Mouse (Mus musculus): ENCODE measurements around the gene Plxna3. TPM values are rescaled to one million over a fixed set of nuclear protein-coding genes. Genes with fewer than 3 reads are reported as not detected.

Plxna3 gene
- polyA plus RNA-seq, 1 experiment = 3.1 TPM

- H3K36me3 ChIP-seq (ENCODE audit: control insufficient read depth, insufficient read depth, low read length) = peaks cover 2% of the 10 kb centered on the region
- H3K4me1 ChIP-seq (ENCODE audit: control insufficient read depth, insufficient read depth, insufficient read length, low read length) = peaks cover 9% of the 10 kb centered on the region
- H3K27ac ChIP-seq (ENCODE audit: insufficient read depth, low read depth, low read length) = peak within 1 kb of the TSS; percentile 78
- H3K27me3 ChIP-seq (ENCODE audit: control insufficient read depth, insufficient read depth, low read length) = no peaks in the 10 kb centered on the region
- H3K4me3 ChIP-seq (ENCODE audit: low read depth, low read length) = peak within 1 kb of the TSS; percentile 99
- WGBS = 19% methylated on average over 32 of the region's 32 CpGs
- TF ChIP-seq POLR2A (IDR thresholded peaks at IDR 0.05; ENCODE audit: low read depth, low read length) = peak; percentile 92
- TF ChIP-seq CTCF (IDR thresholded peaks at IDR 0.05; ENCODE audit: extremely low read depth, insufficient read length, insufficient replicate concordance, low read depth, low read length) = no peak
Observed at GRCm38 (mm10) chrX:74372888-74373549, 44.2 kb downstream of the Plxna3 start, which contains the start of the genes Ubl4a and Slc10a3. Gene Ubl4a, minus strand, starts transcription at chrX:74373218. Gene Slc10a3, minus strand, starts transcription at chrX:74373349.

- Histone ChIP-seq H3K27ac (ENCODE audit: insufficient read depth, low read depth, low read length) (no peak overlapping the region), H3K27me3 (ENCODE audit: control insufficient read depth, insufficient read depth, low read length) (no peaks in the 10 kb centered on the region), H3K4me1 (ENCODE audit: control insufficient read depth, insufficient read depth, insufficient read length, low read length) (0 out of 2 replicates have a peak, but pooled peaks cover 2% of the 10 kb centered on the region), H3K4me3 (ENCODE audit: low read depth, low read length) (no peak overlapping the region), H3K36me3 (ENCODE audit: control insufficient read depth, insufficient read depth, low read length) (peaks cover 7% of the 10 kb centered on the region; the same call in 1 of the 2 replicates)
- no peak for TF ChIP-seq CTCF (IDR thresholded peaks at IDR 0.05; ENCODE audit: extremely low read depth, insufficient read length, insufficient replicate concordance, low read depth, low read length)
- TF ChIP-seq POLR2A (IDR thresholded peaks at IDR 0.05; ENCODE audit: low read depth, low read length) = no peak
- WGBS = 88% methylated on average over 2 of the region's 2 CpGs
Observed at GRCm38 (mm10) chrX:74384451-74384850, 55.6 kb downstream of the Plxna3 start.

- Histone ChIP-seq H3K27ac (ENCODE audit: insufficient read depth, low read depth, low read length) (no peak overlapping the region), H3K4me1 (ENCODE audit: control insufficient read depth, insufficient read depth, insufficient read length, low read length) (peaks cover 4% of the 10 kb centered on the region; the same call in 1 of the 2 replicates), H3K36me3 (ENCODE audit: control insufficient read depth, insufficient read depth, low read length) (peaks cover 11% of the 10 kb centered on the region; the same call in 1 of the 2 replicates), H3K4me3 (ENCODE audit: low read depth, low read length) (no peak overlapping the region), H3K27me3 (ENCODE audit: control insufficient read depth, insufficient read depth, low read length) (no peaks in the 10 kb centered on the region)
- no peak for TF ChIP-seq POLR2A (IDR thresholded peaks at IDR 0.05; ENCODE audit: low read depth, low read length)
- no peak for TF ChIP-seq CTCF (IDR thresholded peaks at IDR 0.05; ENCODE audit: extremely low read depth, insufficient read length, insufficient replicate concordance, low read depth, low read length)
Observed at GRCm38 (mm10) chrX:74388153-74388552, 59.3 kb downstream of the Plxna3 start.

- H3K36me3 ChIP-seq (ENCODE audit: control insufficient read depth, insufficient read depth, low read length) = peaks cover 4% of the 10 kb centered on the region; the same call in 1 of the 2 replicates
- 14% methylated on average over 30 of the region's 30 CpGs for WGBS
- peaks cover 5% of the 10 kb centered on the region; the same call in 1 of the 2 replicates for H3K4me1 ChIP-seq (ENCODE audit: control insufficient read depth, insufficient read depth, insufficient read length, low read length)
- peak; percentile 44; the same call in 1 of the 2 replicates for TF ChIP-seq CTCF (IDR thresholded peaks at IDR 0.05; ENCODE audit: extremely low read depth, insufficient read length, insufficient replicate concordance, low read depth, low read length)
- TF ChIP-seq POLR2A (IDR thresholded peaks at IDR 0.05; ENCODE audit: low read depth, low read length) = peak; percentile 58; the same call in 1 of the 2 replicates
- H3K4me3 ChIP-seq (ENCODE audit: low read depth, low read length) = peak within 1 kb of the TSS; percentile 73
- H3K27me3 ChIP-seq (ENCODE audit: control insufficient read depth, insufficient read depth, low read length) = no peaks in the 10 kb centered on the region
- peak within 1 kb of the TSS; percentile 87 for H3K27ac ChIP-seq (ENCODE audit: insufficient read depth, low read depth, low read length)
Observed at GRCm38 (mm10) chrX:74392535-74393443, 63.9 kb downstream of the Plxna3 start, which contains the start of the genes Fam3a and Ikbkg. Gene Fam3a, minus strand, starts transcription at chrX:74393272. Gene Ikbkg, plus strand, starts transcription at chrX:74393290.

Other genes starting within 250 kb of the Plxna3 start
- gene Opn1mw, start 201.6 kb upstream of the Plxna3 start, polyA plus RNA-seq (2012; rRNA removed) = not detected in 2 replicates
- gene Mecp2, start 193.7 kb upstream of the Plxna3 start, polyA plus RNA-seq (2012; rRNA removed) = 1.3 and 3.0 TPM in 2 replicates
- not detected in 2 replicates for gene Tex28, start 161.2 kb upstream of the Plxna3 start, polyA plus RNA-seq (2012; rRNA removed)
- not detected in 2 replicates for gene Tktl1, start 151.8 kb upstream of the Plxna3 start, polyA plus RNA-seq (2012; rRNA removed)
- gene Flna, start 79.2 kb upstream of the Plxna3 start, polyA plus RNA-seq (2012; rRNA removed) = 270 and 280 TPM in 2 replicates
- 25.5 and 37.3 TPM in 2 replicates for gene Emd, start 74.4 kb upstream of the Plxna3 start, polyA plus RNA-seq (2012; rRNA removed)
- gene Rpl10, start 58.3 kb upstream of the Plxna3 start, polyA plus RNA-seq (2012; rRNA removed) = 750 and 1,062 TPM in 2 replicates
- gene Taz, start 47.2 kb upstream of the Plxna3 start, polyA plus RNA-seq (2012; rRNA removed) = 65.7 and 80.7 TPM in 2 replicates
- 13.0 and 13.9 TPM in 2 replicates for gene Dnase1l1, start 46.7 kb upstream of the Plxna3 start, polyA plus RNA-seq (2012; rRNA removed)
- 119 and 169 TPM in 2 replicates for gene Atp6ap1, start 32.0 kb upstream of the Plxna3 start, polyA plus RNA-seq (2012; rRNA removed)
- 61.7 and 88.3 TPM in 2 replicates for gene Gdi1, start 24.1 kb upstream of the Plxna3 start, polyA plus RNA-seq (2012; rRNA removed)
- gene Fam50a, start 16.0 kb upstream of the Plxna3 start, polyA plus RNA-seq (2012; rRNA removed) = 6.4 and 10.4 TPM in 2 replicates
- 16.9 and 17.1 TPM in 2 replicates for gene Lage3, start 24.6 kb downstream of the Plxna3 start, polyA plus RNA-seq (2012; rRNA removed)
- gene Ubl4a, start 44.2 kb downstream of the Plxna3 start, polyA plus RNA-seq (2012; rRNA removed) = 24.0 and 33.4 TPM in 2 replicates
- 9.1 and 20.9 TPM in 2 replicates for gene Slc10a3, start 44.3 kb downstream of the Plxna3 start, polyA plus RNA-seq (2012; rRNA removed)
- 15.4 and 27.3 TPM in 2 replicates for gene Fam3a, start 64.2 kb downstream of the Plxna3 start, polyA plus RNA-seq (2012; rRNA removed)
- 6.2 and 8.7 TPM in 2 replicates for gene Ikbkg, start 64.2 kb downstream of the Plxna3 start, polyA plus RNA-seq (2012; rRNA removed)
- gene G6pdx, start 100.1 kb downstream of the Plxna3 start, polyA plus RNA-seq (2012; rRNA removed) = 20.3 and 31.0 TPM in 2 replicates
- gene Gm6880, start 152.3 kb downstream of the Plxna3 start, polyA plus RNA-seq (2012; rRNA removed) = not detected in 2 replicates
- not detected in 2 replicates for gene Olfr1326-ps1, start 245.8 kb downstream of the Plxna3 start, polyA plus RNA-seq (2012; rRNA removed)

Measured in small intestine, adult 2 months (tissue).